Mouse (Mus musculus) midbrain, embryonic 11.5 days (tissue): ENCODE data around the gene Lars2. TPM values are rescaled to one million over a fixed set of nuclear protein-coding genes. Genes with fewer than 3 reads are reported as not detected.
"Not testable (repeated sequence)": the region's sequence is repeated elsewhere in the genome, so short reads cannot be mapped to it uniquely, and the experiment has no call there.

Source experiments
- ATAC-seq: fragments of 200-750 bp; cut with Nextera tagmentation; 2 replicates; pipeline ENCODE4 v1.8.0; 2017; ENCODE audit warnings: moderate TSS enrichment, moderate library complexity; ENCODE audit not compliant: low FRiP score
- DNase-seq: peaks from one replicate; pipeline ENCODE4 v3.0.0; 2015; ENCODE audit warnings: low spot score; ENCODE audit errors: missing footprints
- H3K27ac ChIP-seq: fragments of 300-500 bp; sonication (generic); 2 replicates; pipeline ENCODE4 v1.5.1; 2014; ENCODE audit warnings: low read depth, low read length
- H3K27me3 ChIP-seq: fragments of 300-500 bp; sonication (generic); 2 replicates; pipeline ENCODE4 v1.6.1; 2014; ENCODE audit warnings: mild to moderate bottlenecking, low read length, moderate library complexity, mixed read lengths; ENCODE audit not compliant: control insufficient read depth, insufficient read depth
- H3K36me3 ChIP-seq: fragments of 300-500 bp; sonication (generic); 2 replicates; pipeline ENCODE4 v1.6.1; 2014; ENCODE audit warnings: mild to moderate bottlenecking, low read length, moderate library complexity, mixed read lengths; ENCODE audit not compliant: control insufficient read depth, insufficient read depth
- H3K4me1 ChIP-seq: fragments of 300-500 bp; sonication (generic); 2 replicates; pipeline ENCODE4 v1.6.1; 2014; ENCODE audit warnings: low read length; ENCODE audit not compliant: control insufficient read depth, insufficient read depth
- H3K4me2 ChIP-seq: fragments of 300-500 bp; sonication (generic); 2 replicates; pipeline ENCODE4 v1.6.1; 2014; ENCODE audit warnings: mild to moderate bottlenecking, moderate library complexity
- H3K4me3 ChIP-seq: fragments of 300-500 bp; sonication (generic); 2 replicates; pipeline ENCODE4 v1.5.1; 2014; ENCODE audit warnings: low read depth, low read length
- H3K9ac ChIP-seq: fragments of 300-500 bp; sonication (generic); 2 replicates; pipeline ENCODE4 v1.6.1; 2014; ENCODE audit warnings: low read length
- H3K9me3 ChIP-seq: fragments of 300-500 bp; sonication (generic); 2 replicates; pipeline ENCODE4 v1.6.1; 2016; ENCODE audit warnings: low read length; ENCODE audit not compliant: control insufficient read depth
- WGBS: fragments of 180-500 bp; shearing (Covaris S2); extraction: QIAGEN DNeasy Blood & Tissue Kit; methylation state at CpG from one replicate; pipeline ENCODE4 v1.1.7; 2014; 5-methylcytosine and 5-hydroxymethylcytosine counted together
- polyA plus RNA-seq: library from polyadenylated mRNA; unstranded; fragments of >200 nt; fragmentation: Nextera tagmentation; extraction: Ambion mirVana; gene quantifications from 2 replicates; pipeline ENCODE4 v1.2.1, GENCODE M21; 2014

The Lars2 gene
- polyA plus RNA-seq, result 860 and 869 TPM in 2 replicates

GRCm38 (mm10) chr9:123366708-123367385, at the start of gene Lars2:
TSS of gene Lars2 (plus strand) at chr9:123366927.
- Histone ChIP-seq H3K4me3 (peak within 1 kb of the TSS; percentile 64), H3K36me3 (no peaks in the 10 kb centered on the region), H3K4me2 (peak within 1 kb of the TSS; percentile 78), H3K27me3 (no peaks in the 10 kb centered on the region), H3K9me3 (no peaks in the 10 kb centered on the region), H3K4me1 (peaks cover 5% of the 10 kb centered on the region; the same call in 1 of the 2 replicates), H3K27ac (peak within 1 kb of the TSS; percentile 50; the same call in 1 of the 2 replicates), H3K9ac (peak within 1 kb of the TSS; percentile 64)
- peak; percentile 99 for ATAC-seq
- peak; percentile 99 for DNase-seq
- under 1% methylated on average over 35 of the region's 35 CpGs for WGBS

DNA sequence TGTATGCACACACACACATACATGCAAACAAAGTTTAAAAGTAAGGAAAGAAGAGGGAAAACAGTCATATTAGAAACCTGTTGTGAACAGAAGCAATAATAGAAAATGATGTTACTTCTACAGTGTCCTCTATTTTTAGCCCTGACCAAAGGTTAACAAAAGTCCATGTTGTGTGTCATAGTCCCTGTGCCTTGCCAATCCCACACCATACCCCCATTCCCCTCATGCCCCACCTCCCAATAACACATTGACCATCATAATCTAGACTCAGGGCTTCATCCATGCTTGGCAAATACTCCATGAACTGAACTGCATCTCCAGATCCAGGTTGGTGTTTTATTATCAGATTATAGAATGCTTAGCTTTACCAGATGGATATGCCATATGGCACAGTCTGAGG, 40.6 kb upstream of the Lars2 start:
- ATAC-seq, result no peak
- no peaks in the 10 kb centered on the region for H3K27me3 ChIP-seq
- H3K4me3 ChIP-seq, result no peak overlapping the region
- H3K4me1 ChIP-seq, result no peaks in the 10 kb centered on the region
- H3K9me3 ChIP-seq, result no peaks in the 10 kb centered on the region
- DNase-seq, result no peak
- no peaks in the 10 kb centered on the region for H3K36me3 ChIP-seq
- no peak overlapping the region for H3K4me2 ChIP-seq
- H3K9ac ChIP-seq, result no peak overlapping the region
- no peak overlapping the region for H3K27ac ChIP-seq

GRCm38 (mm10) chr9:123328336-123328735, 38.4 kb upstream of the Lars2 start:
- H3K27ac ChIP-seq, result no peak overlapping the region
- no peak overlapping the region for H3K9ac ChIP-seq
- H3K27me3 ChIP-seq, result no peaks in the 10 kb centered on the region
- H3K4me2 ChIP-seq, result no peak overlapping the region
- no peaks in the 10 kb centered on the region for H3K9me3 ChIP-seq
- no peak overlapping the region for H3K4me3 ChIP-seq
- 83% methylated on average over 3 of the region's 3 CpGs for WGBS
- H3K4me1 ChIP-seq, result no peaks in the 10 kb centered on the region
- no peaks in the 10 kb centered on the region for H3K36me3 ChIP-seq
- DNase-seq (no peak), ATAC-seq (no peak)

- Histone ChIP-seq H3K4me2 (no peak overlapping the region), H3K4me3 (no peak overlapping the region), H3K27me3 (no peaks in the 10 kb centered on the region), H3K9me3 (no peaks in the 10 kb centered on the region), H3K9ac (no peak overlapping the region), H3K36me3 (no peaks in the 10 kb centered on the region), H3K4me1 (no peaks in the 10 kb centered on the region), H3K27ac (no peak overlapping the region)
- ATAC-seq (no peak), DNase-seq (no peak)
- WGBS, result 90% methylated on average over 7 of the region's 7 CpGs
Measured at GRCm38 (mm10) chr9:123329831-123330230, 36.9 kb upstream of the Lars2 start.

DNA sequence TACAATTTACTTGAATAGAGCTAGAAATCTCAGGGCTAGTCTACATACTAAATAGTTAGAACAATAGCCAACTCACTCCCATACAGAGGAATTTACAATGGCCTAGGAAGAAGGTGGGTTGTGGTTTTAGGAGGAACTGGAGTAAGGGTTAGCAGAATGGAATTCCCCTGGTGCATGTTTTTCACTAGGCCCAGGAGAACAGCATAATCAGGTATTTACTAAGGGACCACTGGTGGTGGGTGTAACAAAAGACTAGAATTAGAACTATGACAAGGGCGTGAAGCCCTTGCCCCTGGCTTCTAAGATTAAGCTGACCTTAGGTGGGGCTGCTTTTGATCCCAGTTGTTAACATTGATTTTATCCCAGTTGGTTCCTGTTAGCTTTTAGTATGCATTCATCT, 36.5 kb upstream of the Lars2 start:
- DNase-seq, H3K4me3 ChIP-seq, H3K27me3 ChIP-seq, H3K4me2 ChIP-seq, H3K36me3 ChIP-seq, H3K4me1 ChIP-seq, H3K9me3 ChIP-seq, H3K27ac ChIP-seq, H3K9ac ChIP-seq, ATAC-seq: not testable (repeated sequence)
- 60% methylated on average over 1 of the region's 1 CpGs for WGBS

GRCm38 (mm10) chr9:123333479-123333878, 33.2 kb upstream of the Lars2 start:
- Histone ChIP-seq H3K4me2 (no peak overlapping the region), H3K27me3 (no peaks in the 10 kb centered on the region), H3K9me3 (no peaks in the 10 kb centered on the region), H3K36me3 (no peaks in the 10 kb centered on the region), H3K9ac (no peak overlapping the region), H3K4me1 (no peaks in the 10 kb centered on the region), H3K27ac (no peak overlapping the region), H3K4me3 (no peak overlapping the region)
- 88% methylated on average over 2 of the region's 2 CpGs for WGBS
- DNase-seq (no peak), ATAC-seq (no peak)

DNA sequence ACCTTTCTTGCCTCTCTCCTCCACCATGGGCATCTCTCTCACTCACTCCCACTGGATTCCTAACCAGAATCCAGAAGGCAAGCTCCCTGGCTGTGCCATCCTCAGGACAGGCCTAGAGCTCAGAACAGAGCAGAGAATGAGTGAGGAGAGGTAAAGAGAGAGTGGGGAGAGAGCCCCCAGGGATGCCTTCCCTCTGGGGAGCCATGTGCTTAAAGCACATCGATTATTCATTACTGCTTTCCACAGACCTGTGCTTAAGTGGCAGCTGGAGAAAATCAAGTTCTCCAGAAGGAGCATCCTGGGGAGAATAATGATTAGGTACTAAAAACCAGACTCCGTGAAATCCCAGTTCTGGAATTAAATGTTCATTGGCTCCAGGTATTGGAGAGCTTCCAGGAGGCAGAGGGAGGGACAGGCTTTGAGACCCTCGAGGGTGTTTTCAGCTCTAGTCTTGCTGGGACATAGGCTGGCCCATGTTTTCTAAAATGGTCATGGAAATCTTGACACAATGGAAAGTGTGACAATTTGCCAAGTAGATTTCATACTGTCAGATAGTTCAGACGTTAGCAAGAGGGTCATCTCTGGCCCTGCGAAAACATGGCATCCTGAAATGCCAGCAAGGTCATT, 31.6 kb upstream of the Lars2 start:
- ATAC-seq, result no peak
- Histone ChIP-seq H3K27me3 (no peaks in the 10 kb centered on the region), H3K4me1 (no peaks in the 10 kb centered on the region), H3K4me3 (no peak overlapping the region), H3K9ac (no peak overlapping the region), H3K9me3 (no peaks in the 10 kb centered on the region), H3K27ac (no peak overlapping the region), H3K36me3 (no peaks in the 10 kb centered on the region), H3K4me2 (no peak overlapping the region)
- no peak for DNase-seq
- WGBS, result 60% methylated on average over 5 of the region's 5 CpGs

- Histone ChIP-seq H3K27me3 (no peaks in the 10 kb centered on the region), H3K4me3 (no peak overlapping the region), H3K9ac (no peak overlapping the region), H3K9me3 (no peaks in the 10 kb centered on the region), H3K36me3 (no peaks in the 10 kb centered on the region), H3K4me1 (no peaks in the 10 kb centered on the region), H3K4me2 (no peak overlapping the region), H3K27ac (no peak overlapping the region)
- no peak for ATAC-seq
- no peak for DNase-seq
- WGBS, result 80% methylated on average over 3 of the region's 3 CpGs
Measured at GRCm38 (mm10) chr9:123339651-123340144, 27.0 kb upstream of the Lars2 start.

GRCm38 (mm10) chr9:123341256-123341655, 25.5 kb upstream of the Lars2 start:
- no peaks in the 10 kb centered on the region for H3K36me3 ChIP-seq
- no peak for DNase-seq
- ATAC-seq, result no peak
- H3K9me3 ChIP-seq, result no peaks in the 10 kb centered on the region
- H3K9ac ChIP-seq, result no peak overlapping the region
- no peak overlapping the region for H3K4me3 ChIP-seq
- no peaks in the 10 kb centered on the region for H3K27me3 ChIP-seq
- no peak overlapping the region for H3K27ac ChIP-seq
- H3K4me2 ChIP-seq, result no peak overlapping the region
- WGBS, result 90% methylated on average over 6 of the region's 6 CpGs
- no peaks in the 10 kb centered on the region for H3K4me1 ChIP-seq
